In genomic region chr13:34875166-34875710, GRCm38 (mm10) we compare ENCODE assay signal across 8 mouse cellular contexts. TPM values are rescaled to one million over a fixed set of nuclear protein-coding genes. Genes with fewer than 3 reads are reported as not detected.
DNase-seq lines count a peak whose midpoint lies in the region; ATAC-seq and TF ChIP-seq lines count a peak whose summit lies in the region.

TSS of gene Prpf4b (plus strand) at chr13:34875302.

- TF ChIP-seq CTCF in liver, embryonic 14.5 days (IDR thresholded peaks at IDR 0.05; ENCODE audit: low read depth): no peak
- no peak for TF ChIP-seq CTCF in stomach, postnatal 0 days (IDR thresholded peaks at IDR 0.05; ENCODE audit: low read depth)

- H3K4me3 ChIP-seq in forebrain, embryonic 10.5 days: peak within 1 kb of the TSS; percentile 97
- H3K4me3 ChIP-seq in heart, embryonic 15.5 days: peak within 1 kb of the TSS; percentile 92
- peak within 1 kb of the TSS; percentile 79 to 91 for H3K4me3 ChIP-seq in liver, embryonic 14.5 days (ENCODE audit: insufficient read depth in 1 of 2, low read depth in 2 of 2, low read length in 2 of 2)
- peak within 1 kb of the TSS; percentile 89 for H3K4me3 ChIP-seq in neural tube, embryonic 11.5 days (ENCODE audit: low read depth, low read length)
- peak within 1 kb of the TSS; percentile 94 for H3K4me3 ChIP-seq in stomach, postnatal 0 days (ENCODE audit: low read depth, low read length)

- ATAC-seq in heart, embryonic 15.5 days (replicated peaks; ENCODE audit: insufficient number of reproducible peaks, insufficient read depth, low FRiP score, low read depth): peak; percentile 77
- ATAC-seq in liver, embryonic 14.5 days (ENCODE audit: insufficient read depth): peak; percentile 71
- peak; percentile 82 for ATAC-seq in neural tube, embryonic 11.5 days (ENCODE audit: insufficient read depth, low FRiP score, low TSS enrichment)
- ATAC-seq in stomach, postnatal 0 days (ENCODE audit: low FRiP score, low TSS enrichment): peak; percentile 80

- H3K4me2 ChIP-seq in heart, embryonic 15.5 days: peak within 1 kb of the TSS; percentile 73
- peak within 1 kb of the TSS; percentile 91 for H3K4me2 ChIP-seq in liver, embryonic 14.5 days (ENCODE audit: low read depth)
- peak within 1 kb of the TSS; percentile 62 for H3K4me2 ChIP-seq in neural tube, embryonic 11.5 days (ENCODE audit: low read depth)
- H3K4me2 ChIP-seq in stomach, postnatal 0 days (replicated peaks; ENCODE audit: low read depth): peak within 1 kb of the TSS; percentile 57

- H3K27me3 ChIP-seq in forebrain, embryonic 10.5 days (ENCODE audit: poor library complexity, severe bottlenecking): no peaks in the 10 kb centered on the region
- no peaks in the 10 kb centered on the region for H3K27me3 ChIP-seq in heart, embryonic 15.5 days
- no peaks in the 10 kb centered on the region for H3K27me3 ChIP-seq in liver, embryonic 14.5 days (ENCODE audit: control insufficient read depth, insufficient read depth, low read length)
- H3K27me3 ChIP-seq in neural tube, embryonic 11.5 days (ENCODE audit: control insufficient read depth, insufficient read depth, low read length): no peaks in the 10 kb centered on the region
- no peaks in the 10 kb centered on the region for H3K27me3 ChIP-seq in stomach, postnatal 0 days (ENCODE audit: control insufficient read depth, insufficient read depth, low read length)

- H3K27ac ChIP-seq in forebrain, embryonic 10.5 days: peak within 1 kb of the TSS; percentile 99
- H3K27ac ChIP-seq in heart, embryonic 15.5 days: peak within 1 kb of the TSS; percentile 98
- H3K27ac ChIP-seq in liver, embryonic 14.5 days: peak within 1 kb of the TSS; percentile 87
- peak within 1 kb of the TSS; percentile 96 for H3K27ac ChIP-seq in neural tube, embryonic 11.5 days (ENCODE audit: low read depth, low read length)
- peak within 1 kb of the TSS; percentile 99 for H3K27ac ChIP-seq in stomach, postnatal 0 days (replicated peaks)

- no peak for TF ChIP-seq EP300 in liver, embryonic 14.5 days (IDR thresholded peaks at IDR 0.05; ENCODE audit: low read depth)
- no peak for TF ChIP-seq EP300 in stomach, postnatal 0 days (optimal IDR thresholded peaks at IDR 0.05)

- peak within 1 kb of the TSS; percentile 97 for H3K9ac ChIP-seq in heart, embryonic 15.5 days
- H3K9ac ChIP-seq in liver, embryonic 14.5 days (replicated peaks): peak within 1 kb of the TSS; percentile 86
- peak within 1 kb of the TSS; percentile 94 for H3K9ac ChIP-seq in neural tube, embryonic 11.5 days (ENCODE audit: low read length)
- H3K9ac ChIP-seq in stomach, postnatal 0 days (ENCODE audit: low read length): peak within 1 kb of the TSS; percentile 96

- WGBS in forebrain, embryonic 10.5 days: 1% methylated on average over 40 of the region's 40 CpGs
- WGBS in heart, embryonic 15.5 days: under 1% methylated on average over 40 of the region's 40 CpGs
- WGBS in liver, embryonic 14.5 days (ENCODE audit: insufficient replicate concordance): under 1% methylated on average over 40 of the region's 40 CpGs
- WGBS in neural tube, embryonic 11.5 days: under 1% methylated on average over 40 of the region's 40 CpGs
- 1% methylated on average over 40 of the region's 40 CpGs for WGBS in stomach, postnatal 0 days

- no peaks in the 10 kb centered on the region for H3K9me3 ChIP-seq in forebrain, embryonic 10.5 days
- no peaks in the 10 kb centered on the region for H3K9me3 ChIP-seq in heart, embryonic 15.5 days (replicated peaks)
- H3K9me3 ChIP-seq in liver, embryonic 14.5 days (ENCODE audit: control insufficient read depth, low read length): no peaks in the 10 kb centered on the region
- H3K9me3 ChIP-seq in neural tube, embryonic 11.5 days (ENCODE audit: control insufficient read depth, low read length): no peaks in the 10 kb centered on the region
- no peaks in the 10 kb centered on the region for H3K9me3 ChIP-seq in stomach, postnatal 0 days (ENCODE audit: control insufficient read depth, low read length)

- peaks cover 11% of the 10 kb centered on the region for H3K36me3 ChIP-seq in forebrain, embryonic 10.5 days (replicated peaks)
- no peaks in the 10 kb centered on the region for H3K36me3 ChIP-seq in heart, embryonic 15.5 days
- peaks cover 3% of the 10 kb centered on the region; the same call in 1 of the 2 replicates for H3K36me3 ChIP-seq in liver, embryonic 14.5 days (replicated peaks; ENCODE audit: control insufficient read depth, insufficient read depth, low read depth)
- no peaks in the 10 kb centered on the region for H3K36me3 ChIP-seq in neural tube, embryonic 11.5 days (ENCODE audit: control insufficient read depth, insufficient read depth, low read length)
- H3K36me3 ChIP-seq in stomach, postnatal 0 days (ENCODE audit: control insufficient read depth, insufficient read depth, low read length): no peaks in the 10 kb centered on the region

- H3K4me1 ChIP-seq in forebrain, embryonic 10.5 days: peaks cover 30% of the 10 kb centered on the region
- peaks cover 25% of the 10 kb centered on the region for H3K4me1 ChIP-seq in heart, embryonic 15.5 days (replicated peaks)
- peaks cover 16 to 18% of the 10 kb centered on the region in 2 experiments for H3K4me1 ChIP-seq in liver, embryonic 14.5 days (replicated peaks; ENCODE audit: control insufficient read depth in 2 of 2, insufficient read depth in 2 of 2, low read length in 1 of 2)
- peaks cover 12% of the 10 kb centered on the region for H3K4me1 ChIP-seq in neural tube, embryonic 11.5 days (ENCODE audit: control insufficient read depth, insufficient read depth, low read length)
- H3K4me1 ChIP-seq in stomach, postnatal 0 days (replicated peaks; ENCODE audit: control insufficient read depth, insufficient read depth): peaks cover 6% of the 10 kb centered on the region; the same call in 1 of the 2 replicates

- DNase-seq in CD8-positive naive resting alpha-beta T cell, adult 2 months (ENCODE audit: low read depth in 2 of 2, low spot score in 2 of 2): peak; percentile 85 to 89
- DNase-seq in c-Kit-positive CD71-negative TER-119-negative erythroid progenitor cells, embryonic 14.5 days (ENCODE audit: low read depth): peak; percentile 84
- DNase-seq in forebrain, embryonic 10.5 days (ENCODE audit: extremely low spot score, low spot score): peak; percentile 92
- peak; percentile 96 for DNase-seq in kidney, postnatal 25 days
- peak; percentile 79 to 86 (median 80) for DNase-seq in liver, embryonic 14.5 days (ENCODE audit: low read depth in 3 of 3, low spot score in 3 of 3)
- DNase-seq in neural tube, embryonic 11.5 days (ENCODE audit: low spot score): peak; percentile 94
- peak; percentile 94 for DNase-seq in stomach, postnatal 0 days (ENCODE audit: low spot score)

RNA-seq across cellular contexts. Expression of gene Prpf4b, which starts in this region (rescaled TPM):
- 69.7 and 76.1 TPM in 2 replicates for polyA plus RNA-seq in forebrain, embryonic 10.5 days (2016; fragmentation: Nextera tagmentation; extraction: Ambion mirVana)
- 37.7 and 45.8 TPM in 2 replicates for polyA plus RNA-seq in heart, embryonic 15.5 days (2015; fragmentation: Nextera tagmentation; extraction: Ambion mirVana)
- polyA plus RNA-seq in liver, embryonic 14.5 days (2012; rRNA removed): 33.7 and 52.4 TPM in 2 replicates
- polyA plus RNA-seq in liver, embryonic 14.5 days (2014; fragmentation: Nextera tagmentation; extraction: Ambion mirVana): 37.2 and 43.7 TPM in 2 replicates
- 98.7 and 100.0 TPM in 2 replicates for polyA plus RNA-seq in neural tube, embryonic 11.5 days (2014; fragmentation: Nextera tagmentation; extraction: Ambion mirVana)
- polyA plus RNA-seq in stomach, postnatal 0 days (2015; fragmentation: Nextera tagmentation; extraction: Ambion mirVana): 37.7 and 42.7 TPM in 2 replicates

Comparison
In these comparisons a context has a peak if more than half of its experiments do, and no peak if none do; other contexts are left out.
1. Peak in every context shown above with its lines: DNase-seq, ATAC-seq, H3K4me3 ChIP-seq and H3K27ac ChIP-seq.